Mouse (Mus musculus) ovary, postnatal 36 days (tissue): Measurements from ENCODE around the gene B3gnt6.
A peak's percentile ranks its signal among the peaks of the same experiment; 100 is the strongest.

Experiments
- DNase-seq: peaks from one replicate; pipeline ENCODE4 v3.0.0; 2022; ENCODE audit warnings: low spot score, mixed read lengths

Gene B3gnt6

DNA sequence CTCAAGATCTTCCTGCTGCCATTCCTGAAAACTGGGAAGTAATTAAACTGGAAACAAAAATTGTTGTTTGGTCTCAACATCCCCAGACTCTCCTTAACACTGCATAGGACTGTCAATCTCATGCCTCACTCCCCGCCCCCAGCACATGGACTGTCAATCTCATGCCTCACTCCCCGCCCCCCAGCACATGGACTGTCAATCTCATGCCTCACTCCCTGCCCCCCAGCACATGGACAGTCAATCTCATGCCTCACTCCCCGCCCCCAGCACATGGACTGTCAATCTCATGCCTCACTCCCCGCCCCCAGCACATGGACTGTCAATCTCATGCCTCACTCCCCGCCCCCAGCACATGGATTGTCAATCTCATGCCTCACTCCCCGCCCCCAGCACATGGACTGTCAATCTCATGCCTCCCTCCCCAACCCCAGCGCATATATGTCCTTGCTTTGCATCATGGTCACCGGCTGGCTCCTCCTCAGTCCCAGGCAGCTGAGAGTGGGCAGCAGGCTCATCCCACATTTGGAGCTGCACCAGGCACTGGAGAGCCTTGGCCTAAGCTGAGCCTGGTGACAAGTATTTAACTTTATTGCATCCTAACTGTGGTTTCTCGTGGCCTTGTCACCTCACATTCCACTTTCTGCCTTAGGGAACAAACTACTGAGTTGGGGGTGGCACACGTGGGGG lies 50.4 kb downstream of the B3gnt6 start:
- no peak for DNase-seq

DNA sequence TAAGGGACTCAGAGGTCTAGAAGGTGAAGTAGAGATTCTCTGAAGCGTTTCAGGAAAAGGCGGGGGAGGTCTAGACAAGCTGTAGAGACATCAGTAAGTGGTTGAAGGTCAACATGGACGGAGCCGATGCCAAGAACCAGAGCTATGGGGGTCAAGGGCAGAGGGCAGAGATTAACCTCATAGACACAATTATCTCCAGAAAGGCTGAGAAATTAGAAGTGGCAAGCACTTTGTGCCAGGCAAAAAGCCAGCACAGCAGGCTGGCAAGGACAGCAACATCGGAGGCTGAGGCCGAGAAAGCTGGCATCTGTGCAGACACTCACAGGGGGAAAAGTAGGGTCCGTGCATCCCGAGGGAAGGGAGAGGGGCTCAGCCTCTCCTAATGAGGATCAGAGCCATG lies 51.5 kb downstream of the B3gnt6 start:
- DNase-seq: peak; percentile 67

DNA sequence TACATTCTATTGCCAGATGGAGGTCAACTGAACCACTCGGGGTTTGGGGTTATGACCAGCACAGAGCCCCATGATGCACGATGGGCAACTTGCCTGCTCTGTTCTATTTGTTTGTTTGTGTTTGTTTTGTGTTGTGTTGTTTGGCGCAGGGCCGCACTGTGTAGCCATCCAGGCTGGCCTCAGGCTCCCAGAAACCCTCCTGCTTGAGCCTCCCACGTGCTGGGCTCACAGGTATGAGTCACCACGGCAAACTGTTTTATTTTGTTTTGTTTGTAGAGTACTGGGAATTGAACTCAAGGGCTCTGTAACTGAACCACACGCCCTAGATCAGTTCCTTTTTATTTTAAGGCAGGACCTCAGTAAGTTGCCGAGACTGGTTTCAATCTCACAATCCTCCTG lies 52.8 kb downstream of the B3gnt6 start:
- DNase-seq: no peak

DNA sequence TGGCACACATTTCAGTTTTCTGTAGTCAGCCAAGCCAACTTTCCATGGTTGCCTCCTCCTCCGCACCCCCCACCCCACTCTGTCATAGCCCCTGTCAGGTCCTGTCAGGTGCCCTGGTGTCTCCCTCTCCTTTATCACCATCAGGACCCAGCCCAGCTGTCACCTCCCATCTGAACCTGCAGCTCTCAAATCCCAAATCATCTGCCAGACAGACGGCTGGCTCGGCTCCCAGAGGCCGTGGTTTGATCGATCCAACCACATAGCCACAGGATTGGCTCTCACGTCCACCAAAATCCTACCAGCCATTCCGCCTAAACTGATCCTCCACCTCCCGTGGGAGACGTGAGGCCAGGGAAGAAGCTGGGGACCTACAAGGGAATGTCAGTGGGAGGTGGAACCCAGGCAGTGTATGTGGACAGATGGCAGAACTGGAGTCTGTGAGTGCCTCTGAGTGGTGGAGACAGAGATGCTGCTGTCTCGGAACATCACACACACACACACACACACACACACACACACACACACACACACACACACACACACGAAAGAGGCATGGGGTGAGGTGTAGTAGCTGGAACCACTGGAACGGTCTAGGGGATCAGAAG lies 53.3 kb downstream of the B3gnt6 start:
- DNase-seq: no peak

DNA sequence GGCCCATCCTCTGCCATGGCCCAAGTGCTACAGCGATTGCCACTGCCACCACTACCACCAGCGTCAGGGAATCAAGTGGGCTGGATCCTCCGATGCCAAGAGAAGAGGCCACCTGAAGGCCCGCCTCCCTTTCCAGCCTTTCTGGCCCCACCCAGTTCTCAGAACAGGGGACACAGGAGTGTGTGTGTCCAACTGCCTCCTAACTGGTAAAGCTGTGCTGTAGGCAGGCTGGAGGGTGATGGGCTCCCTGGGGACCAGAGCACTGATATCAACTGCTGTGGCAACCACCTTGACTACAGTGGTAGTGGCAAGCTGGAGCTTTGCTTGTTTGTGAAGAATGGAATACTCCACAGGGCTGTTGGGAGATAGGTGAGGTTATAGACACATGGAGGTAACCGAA lies 53.9 kb downstream of the B3gnt6 start, which contains the start of gene Omp:
Omp (minus strand) TSS at position 101 of the 400 bp plus-strand sequence.
- no peak for DNase-seq

DNA sequence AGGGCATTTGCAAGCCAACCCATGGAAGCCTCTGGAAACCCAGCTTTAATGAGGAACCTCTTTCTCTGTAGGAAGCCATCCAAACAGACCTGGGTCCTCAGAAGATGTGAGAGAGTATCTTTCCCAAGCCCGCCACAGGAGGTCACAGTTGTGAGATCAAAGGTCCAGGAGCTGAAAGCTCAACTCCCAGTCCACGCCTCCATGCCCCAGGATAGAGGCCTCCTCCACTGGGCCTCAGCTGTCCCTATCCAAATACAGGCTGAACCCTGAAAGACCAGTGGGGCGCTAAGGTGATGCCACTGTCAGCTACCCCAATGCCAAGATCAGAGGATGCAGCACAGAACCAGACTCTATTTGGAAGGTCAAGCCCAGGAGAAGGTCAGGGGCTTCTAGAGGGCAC lies 56.6 kb downstream of the B3gnt6 start:
- DNase-seq: no peak
